Mouse (Mus musculus) layer of hippocampus, postnatal 36 days (tissue): ENCODE measurements around the gene Bcl7a. TPM values are rescaled to one million over a fixed set of nuclear protein-coding genes. Genes with fewer than 3 reads are reported as not detected.

Source experiments
- DNase-seq, 2 experiments: peaks; one replicate each; pipeline ENCODE4 v3.0.0; 2022
- total RNA-seq, 2 experiments: library from RNA; stranded (reverse); gene quantifications; 2 replicates each; pipeline ENCODE4 v1.2.3; 2021

Bcl7a gene
- total RNA-seq, 2 experiments from 2014 or later = 61.7 to 66.0 TPM

GRCm38 (mm10) chr5:123416566-123417518, 73.2 kb downstream of the Bcl7a start:
- no peak for DNase-seq

DNA sequence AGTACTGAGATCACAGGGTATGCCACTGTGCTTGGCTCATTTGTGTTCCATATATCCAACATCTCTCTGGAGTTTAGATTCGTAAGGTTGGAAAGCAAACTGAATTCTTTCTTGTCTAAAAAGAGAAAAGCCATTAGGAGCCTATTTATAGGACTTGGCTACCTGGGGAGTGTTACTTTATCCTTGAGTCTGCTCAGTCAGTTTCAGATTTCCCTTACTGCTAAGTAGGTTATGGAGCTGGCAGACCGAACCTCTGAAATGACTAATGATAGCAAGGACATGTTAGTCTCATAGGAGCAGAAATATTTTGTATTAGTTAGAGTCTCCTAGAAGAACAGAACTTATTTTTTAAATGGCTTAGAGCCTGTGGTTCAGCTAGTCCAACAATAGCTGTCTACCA, 80.3 kb downstream of the Bcl7a start:
- DNase-seq = no peak

Other genes with a start within 250 kb of the Bcl7a start
- gene Rhof, start 211.1 kb upstream of the Bcl7a start, total RNA-seq = 10 to 100 TPM; 43.0 to 48.0 TPM
- 10 to 100 TPM; 31.4 to 36.2 TPM for gene Setd1b, start 201.6 kb upstream of the Bcl7a start, total RNA-seq
- 10 to 100 TPM; 28.2 to 30.8 TPM for gene Psmd9, start 174.4 kb upstream of the Bcl7a start, total RNA-seq
- not detected for gene Hpd, start 161.1 kb upstream of the Bcl7a start, total RNA-seq
- gene Wdr66, start 91.7 kb upstream of the Bcl7a start, total RNA-seq = 1 to 10 TPM; 3.6 to 5.5 TPM
- 10 to 100 TPM; 19.3 to 21.3 TPM for gene Mlxip, start 51.0 kb downstream of the Bcl7a start, total RNA-seq
- under 1 TPM; 0.50 to 0.73 TPM for gene Lrrc43, start 145.5 kb downstream of the Bcl7a start, total RNA-seq
- gene Il31, start 145.7 kb downstream of the Bcl7a start, total RNA-seq = not detected
- gene B3gnt4, start 166.6 kb downstream of the Bcl7a start, total RNA-seq = 1 to 10 TPM; 1.1 to 1.2 TPM
- 10 to 100 TPM; 34.4 to 37.0 TPM for gene Diablo, start 180.3 kb downstream of the Bcl7a start, total RNA-seq
- 1 to 10 TPM; 5.9 to 7.6 TPM for gene Gm49027, start 181.7 kb downstream of the Bcl7a start, total RNA-seq
- gene Vps33a, start 229.2 kb downstream of the Bcl7a start, total RNA-seq = 10 to 100 TPM; 97.1 to 99.8 TPM